Mouse (Mus musculus) adrenal gland, postnatal 10 days (tissue): ENCODE measurements around the gene Tk1. TPM values are rescaled to one million over a fixed set of nuclear protein-coding genes. Genes with fewer than 3 reads are reported as not detected.
"Not testable (repeated sequence)": the region's sequence is repeated elsewhere in the genome, so short reads cannot be mapped to it uniquely, and the experiment has no call there.

Experiments used
- DNase-seq: peaks from one replicate; pipeline ENCODE4 v3.0.0; 2021; ENCODE audit warnings: mixed read lengths
- total RNA-seq, 2 experiments: library from RNA; stranded (reverse); gene quantifications; 2 replicates each; pipeline ENCODE4 v1.2.3; 2021

Tk1 gene
- total RNA-seq, 2 experiments from 2014 or later = 39.7 to 47.3 TPM

DNA sequence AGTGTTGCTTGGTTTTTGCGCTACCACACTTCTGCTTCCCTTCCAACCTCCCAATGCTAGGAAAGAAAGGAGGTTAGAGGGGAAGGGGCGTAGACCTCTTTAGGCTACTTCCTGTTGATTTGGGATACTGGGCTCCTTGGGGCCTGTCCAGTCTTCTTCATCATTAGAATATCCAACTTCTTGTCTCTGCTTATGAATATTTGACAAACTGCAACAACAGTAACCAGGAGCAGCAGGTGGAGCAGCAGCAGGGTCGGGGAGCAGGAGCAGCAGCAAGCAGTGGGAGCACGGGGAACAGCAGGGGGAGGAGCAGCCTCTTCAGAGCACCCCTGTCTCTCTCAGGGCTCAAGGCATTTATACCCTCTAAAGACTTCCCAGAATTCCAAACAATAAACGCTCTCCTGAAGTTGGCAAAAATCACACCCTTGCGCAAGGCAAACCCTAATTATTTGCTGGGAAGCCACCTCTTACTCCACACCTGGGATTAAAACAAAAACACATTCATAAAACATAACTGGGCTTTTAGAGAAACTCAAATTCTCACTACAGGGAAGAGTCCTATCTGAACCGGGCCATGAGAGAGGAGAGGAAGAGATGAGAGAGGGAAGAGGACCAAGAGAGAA, 21.8 kb upstream of the Tk1 start:
- no peak for DNase-seq

DNA sequence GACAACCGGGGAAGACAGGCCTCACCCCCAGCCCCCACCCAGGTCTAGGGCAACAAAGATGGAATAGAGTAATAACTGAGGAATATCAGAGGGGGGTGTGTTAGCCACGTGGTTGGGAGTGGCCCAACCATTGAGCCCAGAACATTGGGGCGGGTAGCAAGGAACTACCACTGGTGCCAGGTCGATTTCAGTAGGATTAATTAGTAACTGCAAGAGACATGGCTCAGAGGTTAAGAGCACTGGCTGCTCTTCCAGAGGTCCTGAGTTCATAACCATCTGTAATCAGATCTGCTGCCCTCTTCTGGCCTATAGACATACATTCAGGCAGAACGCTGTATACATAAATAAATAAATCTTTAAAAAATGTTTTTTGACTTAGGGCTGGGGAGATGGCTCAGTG, 20.7 kb upstream of the Tk1 start:
- DNase-seq = no peak

DNA sequence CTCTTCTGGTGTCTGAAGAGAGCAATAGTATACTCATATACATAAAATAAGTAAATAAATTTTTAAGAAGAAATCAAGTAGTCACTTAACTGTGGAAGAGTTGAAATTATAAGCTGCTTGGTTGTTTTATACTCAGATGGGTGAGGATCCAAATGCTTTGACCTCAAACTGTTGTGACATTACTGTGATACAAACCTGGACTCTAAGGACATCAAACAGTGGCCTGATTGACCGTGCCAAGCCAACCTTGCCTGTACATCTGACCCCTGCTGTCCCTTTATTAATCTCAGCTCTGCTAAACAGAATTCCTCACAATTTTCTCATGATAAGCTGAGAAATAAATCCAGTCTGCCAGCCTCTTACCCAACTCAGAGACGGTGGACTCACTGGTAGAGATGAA, 19.8 kb upstream of the Tk1 start:
- DNase-seq = no peak

GRCm38 (mm10) chr11:117844997-117845396, 19.1 kb upstream of the Tk1 start:
- DNase-seq = no peak

DNA sequence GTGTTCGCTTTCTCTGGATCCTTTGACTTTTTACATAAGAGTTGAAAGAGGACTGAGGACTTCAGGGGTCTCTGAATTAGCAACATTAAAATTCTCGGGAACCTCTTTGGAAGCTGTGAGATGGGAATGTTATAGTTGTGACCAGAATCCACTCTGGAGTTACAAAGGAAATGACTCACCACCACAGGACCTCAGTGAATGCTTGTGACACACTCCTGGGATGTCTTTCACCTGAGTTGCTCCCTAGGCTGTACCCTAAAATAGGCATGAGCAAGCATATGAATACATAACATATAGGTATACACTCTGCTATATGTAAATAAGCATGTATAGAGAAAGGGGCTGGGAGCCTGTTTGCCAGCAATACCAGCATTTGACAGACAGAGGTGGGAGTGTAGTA, 17.5 kb upstream of the Tk1 start:
- no peak for DNase-seq

GRCm38 (mm10) chr11:117840910-117841309, 15.0 kb upstream of the Tk1 start:
- DNase-seq = no peak

GRCm38 (mm10) chr11:117839021-117839420, 13.1 kb upstream of the Tk1 start:
- no peak for DNase-seq

DNA sequence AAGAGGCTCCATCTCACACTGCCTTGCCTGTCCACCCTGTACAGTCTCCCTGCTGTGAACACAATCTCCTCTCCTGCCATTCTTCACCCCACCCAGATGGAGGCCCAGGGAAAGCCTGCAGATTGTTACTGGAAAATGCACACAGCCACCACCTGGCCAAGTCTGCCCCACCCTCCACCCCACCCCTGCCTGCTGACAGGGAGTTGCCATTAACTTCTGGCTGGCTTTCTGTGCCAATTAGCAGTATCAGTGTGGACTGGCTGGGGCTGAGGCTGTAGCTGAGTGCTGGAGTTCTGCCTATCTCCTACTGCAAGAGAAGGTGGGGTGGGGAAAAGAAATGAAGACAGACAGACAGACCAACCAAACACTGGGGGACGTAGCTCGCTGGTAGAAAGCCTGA, 12.7 kb upstream of the Tk1 start:
- DNase-seq = no peak

DNA sequence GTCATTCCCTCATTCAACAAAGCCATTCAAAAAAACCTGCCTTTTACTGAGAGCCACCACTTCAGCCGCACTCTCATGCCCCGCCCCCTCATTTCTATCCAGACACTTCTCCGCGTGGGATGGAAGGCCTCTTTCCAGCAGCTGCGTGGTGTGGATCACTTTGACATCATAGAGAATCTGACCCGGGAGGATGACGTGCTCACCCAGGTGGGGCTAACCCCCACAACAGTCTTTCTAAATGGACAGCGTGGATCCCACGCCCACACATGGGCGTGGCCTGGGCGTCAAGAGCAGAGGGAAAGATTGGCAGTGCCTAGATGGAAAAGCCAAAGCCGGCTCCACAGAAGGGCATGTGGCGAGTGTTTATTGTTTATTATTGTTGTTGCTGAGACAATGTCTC, 10.4 kb upstream of the Tk1 start:
- peak; percentile 43 for DNase-seq

- no peak for DNase-seq
Measured at GRCm38 (mm10) chr11:117834086-117834485, 8.2 kb upstream of the Tk1 start.

GRCm38 (mm10) chr11:117833509-117833908, 7.6 kb upstream of the Tk1 start:
- DNase-seq = not testable (repeated sequence)

DNA sequence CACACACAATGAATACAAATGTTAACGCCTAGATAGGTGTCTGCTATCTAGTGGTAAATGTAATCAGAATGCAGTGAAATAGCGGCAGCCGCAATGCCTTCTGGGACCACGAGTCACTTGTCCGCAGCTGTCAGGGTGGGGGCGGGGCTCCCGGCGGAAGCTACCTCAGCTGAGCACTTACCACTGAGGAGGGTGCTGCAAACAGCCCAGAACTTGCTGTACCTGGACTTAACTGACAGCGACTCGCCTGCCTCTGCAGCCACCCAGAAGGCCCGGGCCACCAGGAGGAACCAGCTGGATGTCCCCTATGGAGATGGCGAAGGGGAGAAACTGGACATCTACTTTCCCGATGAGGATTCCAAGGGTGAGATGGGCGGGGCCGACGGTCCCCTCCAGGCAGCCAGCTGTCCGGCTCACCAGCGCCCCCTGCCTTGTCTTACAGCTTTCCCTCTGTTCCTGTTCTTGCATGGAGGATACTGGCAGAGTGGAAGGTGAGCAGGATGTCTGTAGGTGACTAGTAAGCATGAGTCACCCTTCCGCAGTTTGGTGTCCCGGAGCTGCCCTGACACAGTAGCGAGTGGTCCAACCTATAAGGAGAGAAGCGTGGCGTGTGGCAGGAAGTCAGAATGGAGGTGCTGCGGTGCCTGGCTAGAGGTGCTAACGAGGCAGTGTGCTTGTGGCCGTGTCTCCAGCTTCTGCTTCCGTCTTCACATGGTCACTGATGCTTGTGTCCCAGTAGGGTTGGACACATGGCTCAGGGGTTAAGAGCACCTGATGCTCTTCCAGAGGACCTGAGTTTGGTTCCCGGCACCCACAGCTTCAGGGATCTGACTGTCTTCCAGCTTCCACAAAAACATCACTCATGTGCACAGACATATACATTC, 6.4 kb upstream of the Tk1 start:
- peak; percentile 78 for DNase-seq

GRCm38 (mm10) chr11:117830401-117830800, 4.5 kb upstream of the Tk1 start:
- DNase-seq = no peak

- peak; percentile 67 for DNase-seq
Measured at GRCm38 (mm10) chr11:117829671-117830215, 3.9 kb upstream of the Tk1 start.

DNA sequence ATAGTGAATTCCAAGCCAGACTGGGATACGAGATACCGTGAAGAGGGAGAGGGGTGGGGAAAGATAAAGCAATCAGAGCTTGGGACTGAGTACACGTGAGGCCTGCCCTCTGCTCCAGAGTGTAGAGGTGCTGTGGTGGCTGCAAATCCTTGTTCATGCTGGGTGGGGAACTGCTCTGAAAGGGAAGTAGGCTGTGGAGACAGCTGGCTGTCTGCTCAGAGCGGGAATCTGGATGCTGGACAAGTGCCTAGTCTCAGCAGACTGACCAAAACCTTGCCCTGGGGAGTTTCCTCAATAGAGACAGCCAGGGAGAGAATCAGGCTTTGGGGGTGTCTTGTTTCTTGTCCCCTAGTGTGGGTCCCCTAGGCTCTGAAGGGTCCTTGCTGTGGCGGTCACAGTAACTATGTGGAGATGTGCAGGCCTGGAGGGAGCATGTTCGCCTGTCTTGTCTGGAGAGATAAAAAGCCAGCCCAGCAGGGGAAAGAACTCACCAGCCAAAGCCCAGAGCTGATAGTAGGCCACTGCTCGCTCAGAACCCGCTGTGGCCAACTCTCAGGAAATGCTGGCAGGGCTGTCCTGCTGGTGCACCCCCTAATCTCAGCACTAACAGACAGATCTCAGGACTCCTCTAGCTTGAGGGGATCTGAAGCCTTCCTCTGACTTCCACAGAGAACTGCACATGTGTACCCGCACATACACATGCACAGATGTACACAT, 3.2 kb upstream of the Tk1 start:
- DNase-seq = peak; percentile 62

- peak; percentile 59 for DNase-seq
Measured at GRCm38 (mm10) chr11:117828149-117828887, 2.4 kb upstream of the Tk1 start.

DNA sequence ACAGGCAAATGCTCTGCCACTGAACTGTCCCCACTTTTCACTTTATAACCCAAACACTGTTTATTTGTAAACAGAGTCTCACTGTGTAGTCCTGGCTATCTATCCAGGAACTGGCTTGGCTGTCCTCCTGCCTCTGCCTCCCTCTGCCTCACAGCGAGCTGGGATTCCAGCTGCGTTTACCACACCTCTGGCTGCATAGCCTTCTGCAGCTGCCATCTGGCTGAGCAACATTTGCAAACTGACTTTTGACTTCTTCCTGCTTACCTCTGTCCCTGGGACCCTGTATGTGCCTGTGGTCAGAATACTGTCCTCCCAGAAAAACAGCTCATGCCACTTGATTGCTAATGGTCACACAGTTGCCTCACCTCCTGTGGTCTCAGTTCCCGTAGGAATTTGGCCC, 1.5 kb upstream of the Tk1 start:
- no peak for DNase-seq

DNA sequence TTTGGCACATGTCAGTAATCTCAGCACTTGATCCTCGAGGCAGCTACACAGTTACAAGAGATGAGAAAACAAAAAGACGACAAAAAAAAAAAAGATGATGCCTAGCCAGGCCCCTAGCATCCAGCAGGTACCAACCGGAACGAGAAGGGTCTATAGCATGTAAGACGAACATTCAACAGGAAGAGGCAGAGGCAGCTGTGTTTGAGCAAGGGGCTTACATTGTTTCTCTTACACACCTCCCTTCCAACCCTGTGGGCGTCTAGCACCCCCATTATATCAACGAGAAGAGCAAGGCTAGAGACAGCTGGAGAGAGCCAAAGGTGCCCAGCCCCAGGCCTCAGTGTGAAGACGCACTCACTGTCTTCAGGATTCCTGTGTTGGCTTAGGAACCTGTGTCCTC, 1.0 kb upstream of the Tk1 start:
- DNase-seq = no peak

GRCm38 (mm10) chr11:117826164-117826563, 272 bp upstream of the Tk1 start:
- DNase-seq = peak; percentile 40

DNA sequence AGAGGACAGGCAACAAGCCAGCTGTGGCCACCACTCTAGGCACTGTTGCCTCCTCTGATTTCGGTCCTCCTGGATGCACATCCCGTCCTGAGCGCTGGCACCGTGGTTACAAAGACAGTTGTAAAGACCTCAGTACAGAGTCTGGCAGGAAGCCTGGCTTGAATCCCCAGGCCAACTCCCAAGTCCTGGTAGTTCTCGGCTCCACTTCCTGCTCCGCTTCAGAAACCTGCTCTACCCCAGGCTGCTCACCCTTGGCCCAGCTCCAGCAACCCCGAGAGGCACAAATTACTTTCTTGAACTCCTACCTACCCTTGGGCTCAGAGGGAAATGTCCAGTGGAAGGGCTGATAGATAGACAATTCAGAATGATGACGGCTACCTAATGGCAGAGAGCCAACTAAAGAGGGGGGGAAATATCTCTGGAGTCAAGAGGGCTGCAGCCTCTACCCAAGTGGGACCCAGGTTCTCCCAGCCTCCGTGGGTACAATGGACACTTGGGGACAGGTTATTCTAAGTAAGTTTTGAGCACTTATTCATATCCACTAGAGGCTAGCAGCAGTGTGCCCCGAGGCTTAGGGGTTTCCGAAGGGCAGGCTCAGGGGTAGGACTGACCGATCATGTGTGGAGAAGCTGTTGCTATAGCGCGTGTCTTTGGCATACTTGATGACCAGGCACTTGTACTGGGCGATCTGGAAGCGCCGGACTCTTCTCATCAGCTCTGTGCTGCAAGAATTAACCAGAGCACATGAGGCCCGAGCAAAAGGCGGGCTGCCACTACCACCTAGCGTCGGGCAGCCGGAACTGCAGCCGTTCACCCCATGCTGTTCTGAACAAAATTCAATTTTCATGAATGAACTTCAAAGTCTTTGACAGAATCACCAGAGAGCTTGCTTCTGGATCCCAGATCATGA, 1.6 kb downstream of the Tk1 start:
- DNase-seq = peak; percentile 87

DNA sequence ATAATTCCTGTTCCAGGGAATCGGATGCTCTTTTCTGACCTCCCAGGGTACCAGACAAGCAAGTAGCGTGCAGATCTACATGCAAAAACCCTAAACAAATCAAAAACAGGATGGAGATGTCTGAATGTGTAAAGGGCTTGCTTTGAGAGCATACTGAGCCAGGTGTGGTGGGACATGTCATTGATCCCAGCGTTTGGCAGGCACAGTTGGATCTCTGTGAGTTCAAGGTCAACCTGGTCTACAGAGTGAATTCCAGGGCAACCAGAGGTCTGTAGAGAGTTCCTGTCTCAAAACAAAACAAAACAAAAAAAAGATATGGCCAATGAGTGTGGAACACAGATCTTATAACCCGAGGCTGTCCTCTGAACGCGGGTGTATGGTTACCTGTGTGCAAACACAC, 2.5 kb downstream of the Tk1 start:
- no peak for DNase-seq
